Comparison of ENCODE assay signal across 13 mouse cellular contexts in genomic region chr10:95722203-95722611, GRCm38 (mm10). TPM values are rescaled to one million over a fixed set of nuclear protein-coding genes. Genes with fewer than 3 reads are reported as not detected.
A peak's percentile ranks its signal among the peaks of the same experiment; 100 is the strongest.
DNase-seq lines count a peak whose midpoint lies in the region; ATAC-seq and TF ChIP-seq lines count a peak whose summit lies in the region.
"Had no signal": no experiment of that assay in that cellular context is flagged by ENCODE, and none has a peak within 500 bp of the region (broad histone marks: within the 10 kb centered on the region; RNA-seq: fewer than 3 reads in every experiment).

No protein-coding gene starts in this region.

- peak; percentile 59 to 69 for ATAC-seq in hematopoietic stem cell, adult 5-6 weeks (replicated peaks in 1 of 2; ENCODE audit: insufficient read depth in 1 of 2, low FRiP score in 2 of 2, low TSS enrichment in 1 of 2, low read depth in 1 of 2, poor library complexity in 2 of 2, severe bottlenecking in 2 of 2)
- peak; percentile 81 for ATAC-seq in liver, embryonic 11.5 days (replicated peaks; ENCODE audit: low FRiP score)
- no peak for ATAC-seq in stomach, postnatal 0 days (ENCODE audit: low FRiP score, low TSS enrichment)
- ATAC-seq: inflammation-experienced regulatory T-cells, adult 6 months had no signal

- H3K9me3 ChIP-seq in liver, embryonic 11.5 days (ENCODE audit: control insufficient read depth, low read length): no peaks in the 10 kb centered on the region
- H3K9me3 ChIP-seq in stomach, postnatal 0 days (ENCODE audit: control insufficient read depth, low read length): no peaks in the 10 kb centered on the region
- H3K9me3 ChIP-seq: heart, embryonic 12.5 days had no signal

- no peak for TF ChIP-seq EP300 in stomach, postnatal 0 days (optimal IDR thresholded peaks at IDR 0.05)

- H3K9ac ChIP-seq in liver, embryonic 11.5 days (ENCODE audit: low read depth, low read length): no peak overlapping the region
- no peak overlapping the region for H3K9ac ChIP-seq in stomach, postnatal 0 days (ENCODE audit: low read length)
- H3K9ac ChIP-seq: heart, embryonic 12.5 days had no signal

- 40% methylated on average over 10 of the region's 10 CpGs for WGBS in liver, embryonic 11.5 days
- 80% methylated on average over 10 of the region's 10 CpGs for WGBS in stomach, postnatal 0 days

- TF ChIP-seq CTCF in stomach, postnatal 0 days (IDR thresholded peaks at IDR 0.05; ENCODE audit: low read depth): no peak

- no peaks in the 10 kb centered on the region for H3K36me3 ChIP-seq in liver, embryonic 11.5 days (ENCODE audit: control insufficient read depth, insufficient read depth, low read length)
- no peaks in the 10 kb centered on the region for H3K36me3 ChIP-seq in stomach, postnatal 0 days (ENCODE audit: control insufficient read depth, insufficient read depth, low read length)
- H3K36me3 ChIP-seq: heart, embryonic 12.5 days had no signal

- H3K27me3 ChIP-seq in liver, embryonic 11.5 days (replicated peaks; ENCODE audit: control insufficient read depth, insufficient read depth, low read length): no peaks in the 10 kb centered on the region
- no peaks in the 10 kb centered on the region for H3K27me3 ChIP-seq in stomach, postnatal 0 days (ENCODE audit: control insufficient read depth, insufficient read depth, low read length)
- H3K27me3 ChIP-seq: heart, embryonic 12.5 days had no signal

- DNase-seq in thymus, postnatal 4 days: peak; percentile 23
- DNase-seq in thymus, postnatal 0 days (ENCODE audit: low spot score): no peak
- DNase-seq in liver, embryonic 11.5 days (ENCODE audit: low spot score): no peak
- DNase-seq in stomach, postnatal 0 days (ENCODE audit: low spot score): peak; percentile 9
- DNase-seq in urinary bladder, postnatal 10 days (ENCODE audit: low spot score): no peak
- no peak for DNase-seq in cerebellum, adult 8-10 months
- no peak for DNase-seq in left cerebral cortex, adult 11 months (ENCODE audit: low spot score)
- DNase-seq: adrenal gland, adult 2 months; left cerebral cortex, postnatal 4 days; lung, postnatal 4 days had no signal

- no peak overlapping the region for H3K4me3 ChIP-seq in liver, embryonic 11.5 days (ENCODE audit: low read depth, low read length)
- H3K4me3 ChIP-seq in stomach, postnatal 0 days (ENCODE audit: low read depth, low read length): no peak overlapping the region
- H3K4me3 ChIP-seq: heart, embryonic 12.5 days had no signal

- peaks cover 24% of the 10 kb centered on the region for H3K4me1 ChIP-seq in liver, embryonic 11.5 days (replicated peaks; ENCODE audit: control insufficient read depth, insufficient read depth, low read length)
- no peaks in the 10 kb centered on the region for H3K4me1 ChIP-seq in stomach, postnatal 0 days (replicated peaks; ENCODE audit: control insufficient read depth, insufficient read depth)

- H3K4me2 ChIP-seq in liver, embryonic 11.5 days: peak overlapping the region; percentile 33; the same call in 1 of the 2 replicates
- H3K4me2 ChIP-seq in stomach, postnatal 0 days (replicated peaks; ENCODE audit: low read depth): no peak overlapping the region
- H3K4me2 ChIP-seq: heart, embryonic 12.5 days had no signal

- no peak overlapping the region for H3K27ac ChIP-seq in liver, embryonic 11.5 days (ENCODE audit: low read depth, low read length)
- H3K27ac ChIP-seq in stomach, postnatal 0 days (replicated peaks): no peak overlapping the region

RNA-seq across cellular contexts. Expression of gene Anapc15-ps, which starts 49.0 kb away (rescaled TPM):
- not detected in 2 replicates for polyA plus RNA-seq in thymus, postnatal 0 days (2015; fragmentation: Nextera tagmentation; extraction: Ambion mirVana)
- 1.7 TPM in 1 of 2 replicates, not detected in the other for total RNA-seq in hematopoietic stem cell, adult 5-6 weeks (2017)
- polyA plus RNA-seq in liver, embryonic 11.5 days (2014; fragmentation: Nextera tagmentation; extraction: Ambion mirVana): not detected in 2 replicates
- polyA plus RNA-seq in stomach, postnatal 0 days (2015; fragmentation: Nextera tagmentation; extraction: Ambion mirVana): not detected in 2 replicates
- total RNA-seq: adrenal gland, adult 2 months; left cerebral cortex, postnatal 4 days had no signal
- polyA plus RNA-seq: adrenal gland, adult 2 months; heart, embryonic 12.5 days; inflammation-experienced regulatory T-cells, adult 6 months had no signal

Comparison
In these comparisons a context has a peak if more than half of its experiments do, and no peak if none do; other contexts are left out.
1. DNase-seq: peak in thymus, postnatal 4 days (single experiment) and stomach, postnatal 0 days (single experiment); none in thymus, postnatal 0 days (single experiment), liver, embryonic 11.5 days (single experiment), urinary bladder, postnatal 10 days (single experiment), cerebellum, adult 8-10 months (single experiment) and left cerebral cortex, adult 11 months (single experiment).